Mouse (Mus musculus): Measurements from ENCODE around the gene Gucd1. TPM values are rescaled to one million over a fixed set of nuclear protein-coding genes. Genes with fewer than 3 reads are reported as not detected.

The Gucd1 gene
- polyA plus RNA-seq, 1 experiment, result 80.5 TPM

GRCm38 (mm10) chr10:75316472-75316871 lies 201.3 kb downstream of the Gucd1 start:
- TF ChIP-seq POLR2A (IDR thresholded peaks at IDR 0.05; ENCODE audit: control insufficient read depth, extremely low read depth, insufficient read depth, low read length, poor library complexity) (no peak), CTCF (IDR thresholded peaks at IDR 0.05; ENCODE audit: borderline replicate concordance, control insufficient read depth, extremely low read depth, insufficient read depth, low read length, poor library complexity) (no peak)
- no peaks in the 10 kb centered on the region for H3K36me3 ChIP-seq (ENCODE audit: control insufficient read depth, insufficient read depth, low read length)
- peak overlapping the region; percentile 63 for H3K4me3 ChIP-seq (ENCODE audit: control insufficient read depth, insufficient read depth, low read length)
- WGBS, result 4% methylated on average over 9 of the region's 9 CpGs
- peak; percentile 59 for DNase-seq
- H3K4me1 ChIP-seq (replicated peaks; ENCODE audit: control insufficient read depth, insufficient read depth, low read length), result peaks cover 60% of the 10 kb centered on the region
- H3K27me3 ChIP-seq (ENCODE audit: control insufficient read depth, insufficient read depth, low read length), result no peaks in the 10 kb centered on the region
- no peak overlapping the region for H3K27ac ChIP-seq (ENCODE audit: control insufficient read depth, insufficient read depth, low read length)

- Histone ChIP-seq H3K4me3 (ENCODE audit: control insufficient read depth, insufficient read depth, low read length) (no peak overlapping the region), H3K36me3 (ENCODE audit: control insufficient read depth, insufficient read depth, low read length) (no peaks in the 10 kb centered on the region), H3K27ac (ENCODE audit: control insufficient read depth, insufficient read depth, low read length) (no peak overlapping the region), H3K27me3 (ENCODE audit: control insufficient read depth, insufficient read depth, low read length) (no peaks in the 10 kb centered on the region), H3K4me1 (replicated peaks; ENCODE audit: control insufficient read depth, insufficient read depth, low read length) (peaks cover 54% of the 10 kb centered on the region)
- WGBS, result 75% methylated on average over 8 of the region's 8 CpGs
- no peak for DNase-seq
- no peak for TF ChIP-seq POLR2A (IDR thresholded peaks at IDR 0.05; ENCODE audit: control insufficient read depth, extremely low read depth, insufficient read depth, low read length, poor library complexity)
- TF ChIP-seq CTCF (IDR thresholded peaks at IDR 0.05; ENCODE audit: borderline replicate concordance, control insufficient read depth, extremely low read depth, insufficient read depth, low read length, poor library complexity), result no peak
Measured at GRCm38 (mm10) chr10:75315756-75316155, 202.0 kb downstream of the Gucd1 start.

GRCm38 (mm10) chr10:75314190-75314980 lies 203.4 kb downstream of the Gucd1 start:
- H3K27ac ChIP-seq (ENCODE audit: control insufficient read depth, insufficient read depth, low read length), result no peak overlapping the region
- 0 out of 2 replicates have a peak, but pooled peaks cover 3% of the 10 kb centered on the region for H3K36me3 ChIP-seq (ENCODE audit: control insufficient read depth, insufficient read depth, low read length)
- TF ChIP-seq POLR2A (IDR thresholded peaks at IDR 0.05; ENCODE audit: control insufficient read depth, extremely low read depth, insufficient read depth, low read length, poor library complexity) (no peak), CTCF (IDR thresholded peaks at IDR 0.05; ENCODE audit: borderline replicate concordance, control insufficient read depth, extremely low read depth, insufficient read depth, low read length, poor library complexity) (no peak)

GRCm38 (mm10) chr10:75312361-75312760 lies 205.4 kb downstream of the Gucd1 start:
- Histone ChIP-seq H3K27me3 (ENCODE audit: control insufficient read depth, insufficient read depth, low read length) (no peaks in the 10 kb centered on the region), H3K4me1 (replicated peaks; ENCODE audit: control insufficient read depth, insufficient read depth, low read length) (peaks cover 20% of the 10 kb centered on the region), H3K36me3 (ENCODE audit: control insufficient read depth, insufficient read depth, low read length) (peaks cover 13% of the 10 kb centered on the region), H3K27ac (ENCODE audit: control insufficient read depth, insufficient read depth, low read length) (no peak overlapping the region), H3K4me3 (ENCODE audit: control insufficient read depth, insufficient read depth, low read length) (no peak overlapping the region)
- TF ChIP-seq POLR2A (IDR thresholded peaks at IDR 0.05; ENCODE audit: control insufficient read depth, extremely low read depth, insufficient read depth, low read length, poor library complexity), result no peak
- no peak for TF ChIP-seq CTCF (IDR thresholded peaks at IDR 0.05; ENCODE audit: borderline replicate concordance, control insufficient read depth, extremely low read depth, insufficient read depth, low read length, poor library complexity)
- no peak for DNase-seq
- 27% methylated on average over 7 of the region's 7 CpGs for WGBS

More at GRCm38 (mm10) chr10:75314190-75314980, 203.4 kb downstream of the Gucd1 start:
- no peak overlapping the region for H3K4me3 ChIP-seq (ENCODE audit: control insufficient read depth, insufficient read depth, low read length)
- H3K4me1 ChIP-seq (replicated peaks; ENCODE audit: control insufficient read depth, insufficient read depth, low read length), result peaks cover 41% of the 10 kb centered on the region
- DNase-seq, result no peak
- H3K27me3 ChIP-seq (ENCODE audit: control insufficient read depth, insufficient read depth, low read length), result no peaks in the 10 kb centered on the region
- 47% methylated on average over 6 of the region's 6 CpGs for WGBS

GRCm38 (mm10) chr10:75307130-75307529 lies 210.6 kb downstream of the Gucd1 start:
- no peak for DNase-seq
- Histone ChIP-seq H3K4me3 (ENCODE audit: control insufficient read depth, insufficient read depth, low read length) (no peak overlapping the region), H3K4me1 (replicated peaks; ENCODE audit: control insufficient read depth, insufficient read depth, low read length) (peaks cover 21% of the 10 kb centered on the region), H3K27ac (ENCODE audit: control insufficient read depth, insufficient read depth, low read length) (no peak overlapping the region), H3K27me3 (ENCODE audit: control insufficient read depth, insufficient read depth, low read length) (no peaks in the 10 kb centered on the region), H3K36me3 (ENCODE audit: control insufficient read depth, insufficient read depth, low read length) (peaks cover 18% of the 10 kb centered on the region)
- TF ChIP-seq POLR2A (IDR thresholded peaks at IDR 0.05; ENCODE audit: control insufficient read depth, extremely low read depth, insufficient read depth, low read length, poor library complexity) (no peak), CTCF (IDR thresholded peaks at IDR 0.05; ENCODE audit: borderline replicate concordance, control insufficient read depth, extremely low read depth, insufficient read depth, low read length, poor library complexity) (no peak)
- 99% methylated on average over 7 of the region's 7 CpGs for WGBS

GRCm38 (mm10) chr10:75304413-75304812 lies 213.4 kb downstream of the Gucd1 start:
- DNase-seq, result no peak
- peak overlapping the region; percentile 10; the same call in 1 of the 2 replicates for H3K27ac ChIP-seq (ENCODE audit: control insufficient read depth, insufficient read depth, low read length)
- peaks cover 29% of the 10 kb centered on the region for H3K4me1 ChIP-seq (replicated peaks; ENCODE audit: control insufficient read depth, insufficient read depth, low read length)
- peaks cover 15% of the 10 kb centered on the region for H3K36me3 ChIP-seq (ENCODE audit: control insufficient read depth, insufficient read depth, low read length)
- WGBS, result 20% methylated on average over 6 of the region's 6 CpGs
- H3K27me3 ChIP-seq (ENCODE audit: control insufficient read depth, insufficient read depth, low read length), result no peaks in the 10 kb centered on the region
- no peak overlapping the region for H3K4me3 ChIP-seq (ENCODE audit: control insufficient read depth, insufficient read depth, low read length)
- TF ChIP-seq CTCF (IDR thresholded peaks at IDR 0.05; ENCODE audit: borderline replicate concordance, control insufficient read depth, extremely low read depth, insufficient read depth, low read length, poor library complexity) (no peak), POLR2A (IDR thresholded peaks at IDR 0.05; ENCODE audit: control insufficient read depth, extremely low read depth, insufficient read depth, low read length, poor library complexity) (no peak)
